9 mouse cellular contexts compared by ENCODE assay signal in the genomic region with DNA sequence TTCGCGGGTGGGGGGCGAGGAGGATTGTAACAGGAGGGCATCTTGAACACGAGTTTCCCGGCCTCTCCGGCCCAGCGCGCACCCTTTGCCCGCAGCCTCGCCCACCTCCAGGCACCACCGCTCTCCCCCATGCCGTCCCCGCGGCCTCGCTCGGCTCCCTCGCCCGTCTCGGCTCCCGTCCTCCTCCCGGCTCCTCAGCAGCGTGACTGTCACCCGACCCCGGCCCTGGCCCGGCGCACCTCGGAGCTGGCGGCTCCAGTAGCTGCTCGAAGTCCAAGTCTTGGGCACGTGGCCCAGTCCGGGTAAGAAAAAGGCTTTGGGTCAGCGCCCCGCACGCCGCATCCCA. TPM values are rescaled to one million over a fixed set of nuclear protein-coding genes. Genes with fewer than 3 reads are reported as not detected.
DNase-seq lines count a peak whose midpoint lies in the region; ATAC-seq and TF ChIP-seq lines count a peak whose summit lies in the region.
"Had no signal": no experiment of that assay in that cellular context is flagged by ENCODE, and none has a peak within 500 bp of the region (broad histone marks: within the 10 kb centered on the region; RNA-seq: fewer than 3 reads in every experiment).

No protein-coding gene starts in this region.

- H3K4me2 ChIP-seq in embryonic facial prominence, embryonic 12.5 days (replicated peaks) = peak overlapping the region; percentile 83
- peak overlapping the region; percentile 94 for H3K4me2 ChIP-seq in intestine, embryonic 15.5 days (replicated peaks)
- H3K4me2 ChIP-seq in neural tube, embryonic 12.5 days (replicated peaks) = peak overlapping the region; percentile 88

- peak overlapping the region; percentile 85 for H3K27ac ChIP-seq in left cerebral cortex, adult 2 months
- peak overlapping the region; percentile 87 for H3K27ac ChIP-seq in embryonic facial prominence, embryonic 12.5 days
- peak overlapping the region; percentile 96 for H3K27ac ChIP-seq in intestine, embryonic 15.5 days
- H3K27ac ChIP-seq in neural tube, embryonic 12.5 days = peak overlapping the region; percentile 74

- DNase-seq in left cerebral cortex, adult 2 months (ENCODE audit: extremely low spot score in 1 of 2, low spot score in 2 of 2) = no peak
- no peak for DNase-seq in left cerebral cortex, adult 8-10 months (ENCODE audit: low spot score in 2 of 2)
- DNase-seq in right cerebral cortex, adult 2 months (ENCODE audit: low spot score in 2 of 2) = no peak
- no peak for DNase-seq in gastrocnemius, postnatal 36 days
- no peak for DNase-seq in spleen, postnatal 36 days (ENCODE audit: low spot score in 2 of 2)

- peak; percentile 85 for ATAC-seq in embryonic facial prominence, embryonic 12.5 days (ENCODE audit: insufficient number of reproducible peaks, insufficient read depth, low FRiP score, low TSS enrichment)
- ATAC-seq in intestine, embryonic 15.5 days = peak; percentile 76
- peak; percentile 88 for ATAC-seq in neural tube, embryonic 12.5 days (ENCODE audit: low FRiP score, low read depth)

- no peaks in the 10 kb centered on the region for H3K27me3 ChIP-seq in embryonic facial prominence, embryonic 12.5 days
- H3K27me3 ChIP-seq in intestine, embryonic 15.5 days (replicated peaks) = no peaks in the 10 kb centered on the region
- no peaks in the 10 kb centered on the region for H3K27me3 ChIP-seq in neural tube, embryonic 12.5 days (replicated peaks)

- no peak for TF ChIP-seq CTCF in left cerebral cortex, adult 2 months (IDR thresholded peaks at IDR 0.05)

- H3K4me1 ChIP-seq in embryonic facial prominence, embryonic 12.5 days = peaks cover 8% of the 10 kb centered on the region
- peaks cover 6% of the 10 kb centered on the region; the same call in 1 of the 2 replicates for H3K4me1 ChIP-seq in intestine, embryonic 15.5 days (replicated peaks)
- H3K4me1 ChIP-seq in neural tube, embryonic 12.5 days = peaks cover 15% of the 10 kb centered on the region

- under 1% methylated on average over 35 of the region's 35 CpGs for WGBS in embryonic facial prominence, embryonic 12.5 days
- under 1% methylated on average over 35 of the region's 35 CpGs for WGBS in intestine, embryonic 15.5 days
- 1% methylated on average over 35 of the region's 35 CpGs for WGBS in neural tube, embryonic 12.5 days

- H3K9ac ChIP-seq in embryonic facial prominence, embryonic 12.5 days = peak overlapping the region; percentile 84
- H3K9ac ChIP-seq in intestine, embryonic 15.5 days = peak overlapping the region; percentile 96
- peak overlapping the region; percentile 87 for H3K9ac ChIP-seq in neural tube, embryonic 12.5 days

- intact Hi-C loops in left cerebral cortex, adult 2 months (cut with DNase I) = loop anchor here (2.0 to 5.0 kb wide), 2 partner anchors 49 to 195 kb away; a partner anchor contains a TSS
- intact Hi-C loops in gastrocnemius, postnatal 36 days (cut with DNase I) = no loop called here

- H3K36me3 ChIP-seq in embryonic facial prominence, embryonic 12.5 days = peaks cover 8% of the 10 kb centered on the region; the same call in 1 of the 2 replicates
- peaks cover 6% of the 10 kb centered on the region; the same call in 1 of the 2 replicates for H3K36me3 ChIP-seq in intestine, embryonic 15.5 days
- H3K36me3 ChIP-seq in neural tube, embryonic 12.5 days = peaks cover 18% of the 10 kb centered on the region

- H3K4me3 ChIP-seq in left cerebral cortex, adult 2 months = peak overlapping the region; percentile 97
- peak overlapping the region; percentile 86 for H3K4me3 ChIP-seq in embryonic facial prominence, embryonic 12.5 days
- H3K4me3 ChIP-seq in intestine, embryonic 15.5 days (replicated peaks) = peak overlapping the region; percentile 95
- peak overlapping the region; percentile 82 for H3K4me3 ChIP-seq in neural tube, embryonic 12.5 days

- H3K9me3 ChIP-seq in embryonic facial prominence, embryonic 12.5 days = no peaks in the 10 kb centered on the region
- H3K9me3 ChIP-seq in intestine, embryonic 15.5 days = no peaks in the 10 kb centered on the region
- no peaks in the 10 kb centered on the region for H3K9me3 ChIP-seq in neural tube, embryonic 12.5 days

RNA-seq across cellular contexts. Expression of a gene that starts 0.3 kb away (rescaled TPM):
- 10 to 100 TPM; 24.8 to 28.8 TPM for total RNA-seq in left cerebral cortex, adult 2 months (2021)
- 10 to 100 TPM; 23.2 to 36.4 (median 29.9) TPM for total RNA-seq in left cerebral cortex, adult 8-10 months (2022)
- 21.0 and 23.4 TPM in 2 replicates for polyA plus RNA-seq in embryonic facial prominence, embryonic 12.5 days (2016; fragmentation: Nextera tagmentation; extraction: Ambion mirVana)
- 18.4 and 19.2 TPM in 2 replicates for polyA plus RNA-seq in intestine, embryonic 15.5 days (2015; fragmentation: Nextera tagmentation; extraction: Ambion mirVana)
- polyA plus RNA-seq in neural tube, embryonic 12.5 days (2016; fragmentation: Nextera tagmentation; extraction: Ambion mirVana) = 19.8 and 25.3 TPM in 2 replicates
- total RNA-seq in gastrocnemius, postnatal 36 days (2021) = 10 to 100 TPM; 16.6 to 19.7 TPM

RNA-seq across cellular contexts. Expression of a gene that starts 8.7 kb away (rescaled TPM):
- 10 to 100 TPM; 53.4 to 54.2 TPM for total RNA-seq in left cerebral cortex, adult 2 months (2021)
- 10 to 100 TPM; 45.8 to 55.0 (median 50.0) TPM for total RNA-seq in left cerebral cortex, adult 8-10 months (2022)
- 77.0 and 82.0 TPM in 2 replicates for polyA plus RNA-seq in embryonic facial prominence, embryonic 12.5 days (2016; fragmentation: Nextera tagmentation; extraction: Ambion mirVana)
- polyA plus RNA-seq in intestine, embryonic 15.5 days (2015; fragmentation: Nextera tagmentation; extraction: Ambion mirVana) = 71.2 and 75.7 TPM in 2 replicates
- 47.5 and 49.6 TPM in 2 replicates for polyA plus RNA-seq in neural tube, embryonic 12.5 days (2016; fragmentation: Nextera tagmentation; extraction: Ambion mirVana)
- total RNA-seq in gastrocnemius, postnatal 36 days (2021) = 10 to 100 TPM; 38.3 to 39.5 TPM

RNA-seq across cellular contexts. Expression of a gene that starts 28.6 kb away (rescaled TPM):
- total RNA-seq in left cerebral cortex, adult 2 months (2021) = not detected
- not detected for total RNA-seq in left cerebral cortex, adult 8-10 months (2022)
- polyA plus RNA-seq in embryonic facial prominence, embryonic 12.5 days (2016; fragmentation: Nextera tagmentation; extraction: Ambion mirVana) = not detected in 2 replicates
- not detected in 2 replicates for polyA plus RNA-seq in intestine, embryonic 15.5 days (2015; fragmentation: Nextera tagmentation; extraction: Ambion mirVana)
- not detected in 2 replicates for polyA plus RNA-seq in neural tube, embryonic 12.5 days (2016; fragmentation: Nextera tagmentation; extraction: Ambion mirVana)
- total RNA-seq in gastrocnemius, postnatal 36 days (2021) = not detected
- polyA plus RNA-seq: brain, embryonic 14.5 days had no signal

RNA-seq across cellular contexts. Expression of a gene that starts 32.9 kb away (rescaled TPM):
- total RNA-seq in left cerebral cortex, adult 2 months (2021) = not detected
- total RNA-seq in left cerebral cortex, adult 8-10 months (2022) = not detected
- not detected in 2 replicates for polyA plus RNA-seq in embryonic facial prominence, embryonic 12.5 days (2016; fragmentation: Nextera tagmentation; extraction: Ambion mirVana)
- polyA plus RNA-seq in intestine, embryonic 15.5 days (2015; fragmentation: Nextera tagmentation; extraction: Ambion mirVana) = not detected in 2 replicates
- polyA plus RNA-seq in neural tube, embryonic 12.5 days (2016; fragmentation: Nextera tagmentation; extraction: Ambion mirVana) = not detected in 2 replicates
- not detected for total RNA-seq in gastrocnemius, postnatal 36 days (2021)
- polyA plus RNA-seq: brain, embryonic 14.5 days had no signal

RNA-seq across cellular contexts. Expression of a gene that starts 40.1 kb away (rescaled TPM):
- under 1 TPM in 1 of 2 experiments, not detected in 1; 0.26 TPM for total RNA-seq in left cerebral cortex, adult 2 months (2021)
- not detected for total RNA-seq in left cerebral cortex, adult 8-10 months (2022)
- not detected in 2 replicates for polyA plus RNA-seq in embryonic facial prominence, embryonic 12.5 days (2016; fragmentation: Nextera tagmentation; extraction: Ambion mirVana)
- 0.26 and 0.53 TPM in 2 replicates for polyA plus RNA-seq in intestine, embryonic 15.5 days (2015; fragmentation: Nextera tagmentation; extraction: Ambion mirVana)
- polyA plus RNA-seq in neural tube, embryonic 12.5 days (2016; fragmentation: Nextera tagmentation; extraction: Ambion mirVana) = not detected in 2 replicates
- total RNA-seq in gastrocnemius, postnatal 36 days (2021) = under 1 TPM; 0.26 to 0.44 TPM
